Mouse (Mus musculus) liver, adult 2 months (tissue): Measurements from ENCODE around the gene Dnaaf1.

Experiments
- CTCF ChIP-seq: fragments of 200-500 bp; IDR thresholded peaks from 2 replicates; pipeline ENCODE4 v1.5.1; 2011; ENCODE audit warnings: low read depth, low read length, control low read depth
- POLR2A ChIP-seq: fragments of 200-500 bp; IDR thresholded peaks from 2 replicates; pipeline ENCODE4 v1.6.1; 2011; ENCODE audit warnings: low read length, control low read depth; ENCODE audit not compliant: insufficient read depth; ENCODE audit errors: extremely low read depth

DNA sequence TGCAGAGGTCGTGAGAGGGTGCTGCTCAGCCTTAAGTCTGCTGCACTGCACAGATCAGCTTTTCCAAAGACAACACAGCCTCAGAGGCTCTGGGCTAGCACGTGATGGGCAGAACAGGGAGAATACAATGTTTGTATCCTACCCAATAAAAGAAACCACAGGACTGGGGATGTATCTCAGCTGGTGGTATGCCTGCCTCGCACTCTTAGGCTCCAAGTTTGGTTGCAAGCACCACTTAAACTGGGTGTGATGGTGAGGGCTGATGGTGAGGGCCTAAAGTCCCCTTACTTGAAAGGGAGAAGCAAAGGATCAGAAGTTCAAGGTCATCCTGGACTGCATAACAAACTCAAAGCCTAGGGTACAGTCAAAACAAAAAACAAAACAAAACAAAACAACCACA, 30.4 kb upstream of the Dnaaf1 start:
- TF ChIP-seq POLR2A (no peak), CTCF (no peak)
